Mouse (Mus musculus): ENCODE results near the gene Gm960.
"Not testable (repeated sequence)": the region's sequence is repeated elsewhere in the genome, so short reads cannot be mapped to it uniquely, and the experiment has no call there.

Gene Gm960

GRCm38 (mm10) chr19:4596071-4596470 lies 102.4 kb downstream of the Gm960 start:
- no peak for DNase-seq (ENCODE audit: low read depth in 1 of 2, low spot score in 2 of 2)

DNA sequence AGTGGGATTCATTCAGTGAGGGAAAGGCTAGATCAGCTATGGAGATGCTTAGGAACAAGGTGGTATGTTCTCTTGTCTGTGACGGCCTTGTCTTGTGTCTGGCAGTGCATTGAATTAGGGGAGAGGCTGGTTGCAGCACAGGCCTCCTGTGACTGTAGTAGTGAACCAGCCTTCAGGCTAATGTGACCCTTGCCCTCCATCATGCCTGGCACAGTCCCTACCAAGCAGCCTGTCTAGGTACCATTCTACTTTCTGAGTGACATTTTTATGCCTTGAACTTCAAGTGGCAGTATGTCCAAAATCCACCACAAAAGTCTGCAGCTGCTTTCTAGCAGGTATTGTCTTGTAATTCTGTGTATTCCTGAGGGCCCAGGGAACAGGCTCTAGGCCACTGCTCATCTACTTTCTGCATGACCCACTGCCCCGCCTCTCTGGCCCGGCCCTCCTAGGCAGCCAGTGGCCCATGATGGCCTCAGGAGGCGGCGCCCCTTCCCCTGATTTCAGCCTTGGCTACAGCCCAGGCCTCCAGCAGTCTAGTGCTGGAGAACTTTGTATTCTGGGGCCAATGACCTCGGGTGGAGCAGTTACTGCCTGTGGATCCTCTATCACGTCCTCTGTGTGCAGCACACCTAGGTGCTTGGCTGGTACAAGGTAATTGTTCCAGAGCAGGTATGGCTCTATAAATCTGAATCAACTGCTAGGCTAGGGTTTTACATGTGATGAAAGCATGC lies 104.5 kb downstream of the Gm960 start:
- no peak for DNase-seq (ENCODE audit: low read depth in 1 of 2, low spot score in 2 of 2)

- no peak for DNase-seq (ENCODE audit: low read depth in 1 of 2, low spot score in 2 of 2)
Measured at GRCm38 (mm10) chr19:4590025-4590424, 108.4 kb downstream of the Gm960 start.

GRCm38 (mm10) chr19:4589081-4589480 lies 109.4 kb downstream of the Gm960 start:
- no peak for DNase-seq (ENCODE audit: low read depth in 1 of 2, low spot score in 2 of 2)

DNA sequence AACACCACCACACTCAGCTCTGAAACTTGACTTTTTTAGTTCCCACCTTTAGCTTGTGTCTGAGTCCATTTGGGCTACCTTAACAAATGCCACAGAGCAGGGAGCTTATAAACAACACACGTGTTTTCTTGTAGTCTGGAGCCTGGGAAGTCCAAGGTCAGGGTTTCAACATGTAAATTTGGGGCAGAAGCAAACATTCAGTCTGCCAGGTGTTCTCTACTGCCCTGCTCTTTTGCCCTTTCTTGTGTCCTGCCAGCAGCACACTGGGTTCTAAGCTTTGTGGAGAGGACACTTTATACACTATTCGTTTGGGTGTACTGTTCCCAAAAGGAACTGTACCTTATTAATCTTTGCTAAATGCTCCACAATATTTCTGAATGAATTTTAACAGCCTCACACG lies 110.0 kb downstream of the Gm960 start:
- DNase-seq (ENCODE audit: low read depth in 1 of 2, low spot score in 2 of 2) = no peak

GRCm38 (mm10) chr19:4587426-4587825 lies 111.0 kb downstream of the Gm960 start:
- DNase-seq (ENCODE audit: low read depth in 1 of 2, low spot score in 2 of 2) = no peak

GRCm38 (mm10) chr19:4586783-4587182 lies 111.7 kb downstream of the Gm960 start:
- not testable (repeated sequence) for DNase-seq (ENCODE audit: low read depth in 1 of 2, low spot score in 2 of 2)

DNA sequence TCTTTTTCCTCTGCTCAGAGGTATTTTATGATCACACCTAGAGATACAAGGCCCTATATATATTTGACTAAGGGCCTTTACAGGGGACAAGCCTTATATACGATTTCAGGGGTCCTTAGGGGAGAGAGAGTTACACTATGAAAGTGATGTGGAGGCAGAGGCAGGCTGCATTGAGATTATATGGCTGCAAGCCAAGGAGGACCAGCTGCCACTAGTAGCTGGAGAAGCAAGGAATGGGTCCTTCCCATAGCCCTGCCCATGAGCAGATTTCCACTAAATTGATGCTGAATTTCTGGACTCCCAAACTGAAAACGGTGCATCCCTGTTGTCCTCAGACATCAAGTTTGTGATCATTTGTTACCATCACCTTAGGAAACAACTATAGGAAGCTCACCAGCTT lies 114.6 kb downstream of the Gm960 start:
- no peak for DNase-seq (ENCODE audit: low read depth in 1 of 2, low spot score in 2 of 2)

DNA sequence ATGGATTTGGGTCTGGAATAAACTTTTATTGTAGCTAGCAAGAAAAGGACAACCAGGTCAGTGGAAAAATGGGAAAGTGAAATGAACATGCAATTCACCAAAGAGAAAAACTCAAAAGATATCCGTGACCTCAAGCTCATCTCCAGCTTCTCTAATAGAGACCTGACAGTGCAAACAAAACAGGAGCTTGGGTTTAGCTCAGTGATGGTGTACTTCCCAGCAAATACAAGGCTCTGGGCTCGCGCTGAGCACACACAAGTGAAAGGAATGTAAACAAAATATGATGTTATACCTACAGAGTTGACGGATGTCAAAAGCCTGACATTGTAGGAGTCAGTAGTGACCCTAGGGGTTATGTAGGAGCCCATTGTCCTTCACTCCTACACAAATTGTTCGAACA lies 119.2 kb downstream of the Gm960 start:
- no peak for DNase-seq (ENCODE audit: low read depth in 1 of 2, low spot score in 2 of 2)

DNA sequence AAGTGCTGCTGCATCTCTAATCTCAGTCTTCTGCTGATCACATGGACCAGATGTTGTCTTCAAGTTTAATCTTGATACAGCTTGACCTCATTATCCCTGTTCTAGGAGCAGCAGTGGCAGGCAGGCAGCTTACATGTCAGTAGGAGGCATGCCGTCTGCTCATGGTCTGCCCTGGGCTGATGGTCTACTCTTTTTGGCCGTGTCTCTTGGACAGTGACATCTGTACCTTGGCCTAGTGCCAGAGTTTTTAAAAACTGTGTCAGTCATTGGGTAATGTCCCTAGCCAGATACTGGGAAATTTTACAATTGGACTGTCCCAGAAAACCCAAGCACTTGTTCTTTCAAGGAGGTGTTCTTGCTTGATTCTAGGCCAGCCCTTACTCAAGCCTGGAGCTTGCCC lies 119.7 kb downstream of the Gm960 start:
- DNase-seq (ENCODE audit: low read depth in 1 of 2, low spot score in 2 of 2) = no peak

All from monocyte, adult 2 months (primary cell).